Mouse (Mus musculus) layer of hippocampus, adult 6 months (tissue): ENCODE data around the gene Igsf10. TPM values are rescaled to one million over a fixed set of nuclear protein-coding genes. Genes with fewer than 3 reads are reported as not detected.

Source experiments
- long read RNA-seq, 2 experiments: library from polyadenylated mRNA; unstranded; transcript quantifications; one replicate each; pipeline ENCODE4 v2.0.0; 2019 to 2020
- polyA plus RNA-seq: library from polyadenylated mRNA; unstranded; fragments of <200 nt; fragmentation: Nextera tagmentation; gene quantifications from 2 replicates; pipeline ENCODE4 v1.2.3, GENCODE M21; 2021

Gene Igsf10
- polyA plus RNA-seq, result 0.30 and 0.38 TPM in 2 replicates
- long read RNA-seq, experiment 1, partial matches to known transcripts, result 0 of 1 reads
- long read RNA-seq, experiment 1, other reads (novel, unspliced or antisense), result 1 of 1 reads
- long read RNA-seq, experiment 2, result 0 reads

DNA sequence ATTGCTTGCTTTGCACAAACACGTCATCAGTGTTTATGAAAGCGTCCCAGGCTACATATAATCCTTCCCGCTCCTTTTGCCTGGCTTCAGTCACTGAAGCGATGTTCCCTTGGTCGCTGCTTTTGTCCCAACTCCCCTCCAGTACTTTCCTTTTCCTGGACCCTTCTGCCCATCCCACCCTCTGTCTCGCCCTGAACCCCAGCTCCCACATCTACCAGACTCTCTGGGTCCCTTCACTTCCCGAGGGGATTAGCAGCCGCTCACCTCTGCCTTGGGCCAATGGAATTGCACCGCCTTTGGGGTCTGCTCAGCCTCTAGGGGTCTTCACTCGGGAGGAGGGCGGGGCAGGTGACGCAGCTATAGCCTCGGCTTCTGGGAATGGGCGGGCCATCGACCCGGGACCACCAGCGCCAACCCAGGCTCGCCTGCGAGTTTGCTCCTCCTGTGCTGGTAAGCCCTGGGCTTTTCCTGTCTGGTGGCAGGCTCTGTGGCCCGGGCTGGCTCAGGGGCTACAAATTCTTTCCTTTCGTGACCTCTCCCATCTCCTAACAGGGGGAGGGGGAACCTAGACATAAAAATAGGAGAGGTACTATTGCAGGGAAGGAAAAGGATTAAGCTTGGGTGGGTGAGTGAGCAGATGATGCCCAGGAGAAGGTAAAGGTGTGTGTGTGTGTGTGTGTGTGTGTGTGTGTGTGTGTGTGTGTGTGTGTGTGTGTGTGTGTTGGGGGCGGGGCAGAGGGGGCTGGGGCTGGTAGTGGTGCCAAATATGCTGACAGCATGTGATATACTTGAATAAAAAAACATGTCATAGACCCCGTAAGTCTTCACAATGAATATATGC lies at the start of gene Igsf10:
Igsf10 (minus strand) TSS at position 330 of the 841 bp plus-strand sequence.

Other genes starting within 250 kb of the Igsf10 start
- not detected in 2 replicates for gene Gpr171, start 242.6 kb downstream of the Igsf10 start, polyA plus RNA-seq
- gene P2ry14, start 190.8 kb downstream of the Igsf10 start, polyA plus RNA-seq, result 1.8 and 2.2 TPM in 2 replicates
- 0.13 TPM in 1 of 2 replicates, not detected in the other for gene Gpr87, start 149.3 kb downstream of the Igsf10 start, polyA plus RNA-seq
- 4.2 and 4.6 TPM in 2 replicates for gene P2ry13, start 133.5 kb downstream of the Igsf10 start, polyA plus RNA-seq
- gene P2ry12, start 81.5 kb downstream of the Igsf10 start, polyA plus RNA-seq, result 91.1 and 99.8 TPM in 2 replicates